Mouse (Mus musculus): Measurements from ENCODE around the gene Tut7.

GRCm38 (mm10) chr13:59867103-59867502 is 44.2 kb upstream of the Tut7 start:
- TF ChIP-seq POLR2A (IDR thresholded peaks at IDR 0.05; ENCODE audit: control insufficient read depth, extremely low read depth, insufficient read depth, low read length, poor library complexity): no peak
- no peak for TF ChIP-seq CTCF (IDR thresholded peaks at IDR 0.05; ENCODE audit: borderline replicate concordance, control insufficient read depth, extremely low read depth, insufficient read depth, low read length, poor library complexity)

Measured in thymus, adult 2 months (tissue).